Mouse (Mus musculus): ENCODE results near the gene Rbfox3.

Rbfox3 gene

DNA sequence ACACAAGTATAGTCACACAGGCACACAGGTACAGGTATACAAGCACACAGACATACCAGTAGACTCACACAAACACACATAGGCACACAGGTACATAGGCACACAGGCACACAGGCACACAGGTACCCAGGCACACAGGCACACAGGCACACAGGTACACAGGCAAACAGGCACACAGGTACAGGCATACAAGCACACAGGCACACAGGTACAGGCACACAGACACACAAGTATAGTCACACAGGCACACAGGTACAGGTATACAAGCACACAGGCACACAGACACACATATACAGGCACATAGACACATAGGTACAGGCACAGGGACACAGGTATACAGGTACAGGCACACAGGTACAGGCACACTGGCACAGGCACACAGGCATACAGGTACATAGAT lies 24.2 kb downstream of the Rbfox3 start:
- in situ Hi-C loops (cut with MboI; ENCODE audit: low pct_unique_long_range_greater_than_20kb in 1 of 2, low sequenced_read_pairs in 2 of 2, unreplicated experiment in 1 of 2) = no loop called here

- in situ Hi-C loops (cut with MboI; ENCODE audit: low pct_unique_long_range_greater_than_20kb in 1 of 2, low sequenced_read_pairs in 2 of 2, unreplicated experiment in 1 of 2) = no loop called here
Observed at GRCm38 (mm10) chr11:118886269-118886965, 25.0 kb downstream of the Rbfox3 start.

DNA sequence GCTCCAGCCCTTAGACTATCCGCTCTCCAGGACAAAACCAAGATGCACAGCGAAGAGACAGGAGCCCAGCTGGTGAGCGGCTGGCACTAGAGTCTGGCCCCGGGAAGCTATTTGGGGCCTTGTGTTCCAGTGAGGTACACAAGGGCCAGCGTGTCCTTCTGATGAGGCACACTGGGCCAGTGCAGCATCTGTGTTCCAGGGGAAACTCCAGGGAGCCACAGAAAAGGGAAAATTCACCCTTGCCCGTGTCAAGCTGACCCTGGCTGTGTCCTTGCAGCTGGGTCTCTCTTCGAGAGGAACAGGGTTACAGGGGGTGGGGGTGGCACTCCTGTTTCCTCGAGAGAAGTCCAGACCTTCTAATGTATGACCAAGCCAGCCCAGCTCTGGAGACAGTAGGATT lies 25.8 kb downstream of the Rbfox3 start:
- in situ Hi-C loops (cut with MboI; ENCODE audit: low pct_unique_long_range_greater_than_20kb in 1 of 2, low sequenced_read_pairs in 2 of 2, unreplicated experiment in 1 of 2) = no loop called here

DNA sequence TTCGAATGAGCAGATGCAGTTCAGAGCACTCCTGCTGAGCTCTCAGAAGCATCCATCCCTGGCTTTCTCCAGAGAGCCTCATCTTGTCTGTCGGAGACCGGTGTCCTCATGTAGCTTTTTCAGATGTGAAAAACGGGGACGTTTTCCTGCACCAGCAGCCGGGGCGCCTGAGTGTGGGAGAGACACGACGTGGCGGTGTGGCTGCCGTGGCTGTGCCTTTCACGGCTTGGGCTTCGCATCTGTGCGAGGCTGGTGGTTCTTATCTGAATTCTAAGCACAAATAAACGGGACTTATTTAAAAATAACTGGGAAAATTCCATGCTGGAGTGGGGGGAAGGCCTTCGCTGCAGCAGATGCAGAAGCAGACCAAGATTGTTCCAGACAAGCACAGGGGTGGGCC lies 26.3 kb downstream of the Rbfox3 start:
- in situ Hi-C loops (cut with MboI; ENCODE audit: low pct_unique_long_range_greater_than_20kb in 1 of 2, low sequenced_read_pairs in 2 of 2, unreplicated experiment in 1 of 2) = no loop called here

- in situ Hi-C loops (cut with MboI; ENCODE audit: low pct_unique_long_range_greater_than_20kb in 1 of 2, low sequenced_read_pairs in 2 of 2, unreplicated experiment in 1 of 2) = no loop called here
Observed at GRCm38 (mm10) chr11:118883143-118883542, 28.3 kb downstream of the Rbfox3 start.

GRCm38 (mm10) chr11:118881786-118882495 lies 29.5 kb downstream of the Rbfox3 start:
- in situ Hi-C loops (cut with MboI; ENCODE audit: low pct_unique_long_range_greater_than_20kb in 1 of 2, low sequenced_read_pairs in 2 of 2, unreplicated experiment in 1 of 2) = no loop called here

GRCm38 (mm10) chr11:118879466-118880150 lies 31.8 kb downstream of the Rbfox3 start:
- in situ Hi-C loops (cut with MboI; ENCODE audit: low pct_unique_long_range_greater_than_20kb in 1 of 2, low sequenced_read_pairs in 2 of 2, unreplicated experiment in 1 of 2) = no loop called here

- in situ Hi-C loops (cut with MboI; ENCODE audit: low pct_unique_long_range_greater_than_20kb in 1 of 2, low sequenced_read_pairs in 2 of 2, unreplicated experiment in 1 of 2) = no loop called here
Observed at GRCm38 (mm10) chr11:118878605-118879245, 32.7 kb downstream of the Rbfox3 start.

DNA sequence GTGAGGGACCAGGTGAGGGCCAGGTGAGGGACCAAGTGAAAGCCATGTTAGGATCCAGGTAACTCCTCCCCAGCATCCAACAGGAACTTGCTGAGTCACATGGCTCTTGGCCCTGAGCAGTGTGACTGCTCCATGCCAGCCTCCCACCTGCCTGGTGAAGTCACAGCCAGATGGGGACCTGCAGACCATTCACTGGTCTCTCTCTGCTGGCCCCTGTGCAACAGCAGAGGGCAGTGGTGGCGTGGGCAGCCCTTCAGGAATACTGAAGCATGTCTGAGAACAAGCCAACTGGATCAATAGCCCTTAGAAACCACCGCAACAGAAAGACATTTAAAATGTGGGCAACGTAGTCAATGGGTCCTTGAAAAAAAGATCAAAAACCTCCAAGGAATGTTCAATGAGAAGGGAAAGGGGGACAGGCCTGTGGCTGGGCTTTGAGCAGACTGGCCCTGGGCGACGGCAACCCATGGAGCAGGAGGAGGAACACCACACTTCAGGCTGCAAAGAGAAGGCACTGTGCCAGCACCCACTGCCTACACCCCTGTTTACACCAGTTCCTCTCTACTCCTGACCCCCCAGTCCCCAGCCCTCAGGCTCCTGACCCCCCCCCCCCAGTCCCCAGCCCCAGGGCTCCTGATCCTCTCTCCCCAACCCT lies 36.0 kb downstream of the Rbfox3 start:
- in situ Hi-C loops (cut with MboI; ENCODE audit: low pct_unique_long_range_greater_than_20kb in 1 of 2, low sequenced_read_pairs in 2 of 2, unreplicated experiment in 1 of 2) = no loop called here

DNA sequence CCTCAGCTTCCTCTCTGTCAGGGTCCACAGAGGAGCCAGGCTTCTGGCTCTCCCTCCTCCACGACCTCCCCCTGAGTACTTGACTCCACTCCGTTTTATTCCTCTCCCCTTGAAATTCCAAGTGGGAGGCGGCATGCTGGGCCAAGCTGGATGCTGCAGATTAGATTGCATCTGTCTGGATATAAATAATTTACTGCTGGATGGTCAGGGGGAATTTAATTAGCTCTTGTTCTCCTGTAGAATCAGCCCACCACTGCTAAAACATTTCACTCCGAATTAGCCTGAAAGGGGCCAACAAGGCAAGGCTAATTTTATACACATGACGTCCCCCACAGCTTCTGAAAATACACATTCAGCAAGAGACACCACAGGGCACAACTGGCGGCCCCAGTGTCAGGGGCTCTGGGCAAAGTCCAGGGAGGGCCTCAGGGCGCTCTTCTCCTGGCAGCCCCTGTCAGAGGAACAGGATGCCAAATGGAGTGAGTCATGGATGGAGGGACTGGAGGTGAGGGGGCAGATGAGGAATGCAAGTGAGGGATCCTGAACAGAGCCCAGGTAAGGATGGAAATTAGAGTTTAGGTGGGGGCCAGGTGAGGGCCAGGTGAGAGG lies 36.8 kb downstream of the Rbfox3 start:
- in situ Hi-C loops (cut with MboI; ENCODE audit: low pct_unique_long_range_greater_than_20kb in 1 of 2, low sequenced_read_pairs in 2 of 2, unreplicated experiment in 1 of 2) = no loop called here

- in situ Hi-C loops (cut with MboI; ENCODE audit: low pct_unique_long_range_greater_than_20kb in 1 of 2, low sequenced_read_pairs in 2 of 2, unreplicated experiment in 1 of 2) = no loop called here
Observed at GRCm38 (mm10) chr11:118874022-118874421, 37.4 kb downstream of the Rbfox3 start.

DNA sequence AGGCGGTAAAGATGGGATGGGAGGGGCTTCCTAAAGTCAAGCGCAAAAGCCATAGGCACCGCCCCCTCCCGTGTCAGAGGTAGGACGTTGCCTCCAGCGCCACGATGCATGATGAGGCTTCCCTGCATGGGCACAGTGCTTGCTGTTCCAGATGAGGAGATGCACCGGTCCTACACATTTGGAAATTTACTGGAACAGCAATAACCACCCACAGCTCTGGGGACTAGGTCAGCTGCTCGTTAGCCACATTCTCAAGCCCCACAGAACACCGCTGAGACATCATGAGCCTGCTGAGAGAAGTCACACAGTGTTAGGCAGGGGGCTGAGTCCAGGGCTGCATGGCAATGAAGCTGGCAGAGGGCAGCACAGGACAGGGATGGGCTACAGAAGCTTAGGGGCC lies 39.9 kb downstream of the Rbfox3 start:
- in situ Hi-C loops (cut with MboI; ENCODE audit: low pct_unique_long_range_greater_than_20kb in 1 of 2, low sequenced_read_pairs in 2 of 2, unreplicated experiment in 1 of 2) = no loop called here

DNA sequence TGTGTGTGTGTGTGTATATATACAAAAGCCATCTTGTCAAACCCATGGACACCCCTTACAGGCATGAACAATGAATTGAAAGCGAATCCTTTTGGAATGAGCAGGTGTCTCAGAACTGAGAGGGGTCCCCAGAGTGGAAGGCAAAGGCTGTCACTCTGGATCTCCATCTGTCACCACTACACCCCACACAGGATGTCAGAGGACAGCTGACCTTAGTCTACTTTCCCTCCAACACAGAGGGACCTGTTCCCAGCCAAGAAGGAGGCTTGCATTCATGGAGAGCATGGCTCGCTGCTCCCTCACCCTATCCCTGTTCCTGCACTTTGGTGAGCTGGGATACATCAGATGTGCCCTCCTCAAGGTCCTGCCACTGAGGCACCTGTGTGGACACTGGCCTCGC lies 48.0 kb downstream of the Rbfox3 start:
- in situ Hi-C loops (cut with MboI; ENCODE audit: low pct_unique_long_range_greater_than_20kb in 1 of 2, low sequenced_read_pairs in 2 of 2, unreplicated experiment in 1 of 2) = no loop called here

DNA sequence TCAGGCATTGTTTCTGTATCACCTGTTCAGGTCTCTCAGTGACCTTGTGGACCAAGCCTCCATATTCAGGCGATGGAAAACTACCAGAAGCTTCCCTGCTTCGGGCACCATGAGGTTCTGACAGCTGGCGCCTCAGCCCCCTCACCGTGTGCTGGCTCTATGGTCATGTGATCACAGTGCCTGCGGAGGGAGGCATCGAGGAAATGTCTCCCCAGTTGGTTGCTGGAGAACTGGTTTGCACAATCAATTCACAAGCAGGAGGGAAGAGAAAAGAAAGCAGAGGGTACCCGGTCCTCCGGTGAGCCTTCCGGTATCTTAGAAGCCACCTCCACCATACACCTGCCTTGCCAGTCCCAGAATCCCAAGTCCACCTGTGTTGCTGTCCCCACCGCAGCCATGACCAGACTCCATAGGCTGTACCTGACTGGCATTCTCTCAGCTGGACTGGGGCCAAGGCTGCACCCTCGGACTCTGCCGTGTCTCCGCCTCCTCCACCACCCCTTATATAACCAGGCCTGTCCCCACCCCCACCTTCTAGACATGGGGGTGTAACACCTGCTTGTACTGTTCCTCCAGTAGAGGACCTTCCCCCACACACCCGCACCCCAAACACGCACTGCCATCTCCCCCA lies 49.5 kb downstream of the Rbfox3 start:
- in situ Hi-C loops (cut with MboI; ENCODE audit: low pct_unique_long_range_greater_than_20kb in 1 of 2, low sequenced_read_pairs in 2 of 2, unreplicated experiment in 1 of 2) = no loop called here

DNA sequence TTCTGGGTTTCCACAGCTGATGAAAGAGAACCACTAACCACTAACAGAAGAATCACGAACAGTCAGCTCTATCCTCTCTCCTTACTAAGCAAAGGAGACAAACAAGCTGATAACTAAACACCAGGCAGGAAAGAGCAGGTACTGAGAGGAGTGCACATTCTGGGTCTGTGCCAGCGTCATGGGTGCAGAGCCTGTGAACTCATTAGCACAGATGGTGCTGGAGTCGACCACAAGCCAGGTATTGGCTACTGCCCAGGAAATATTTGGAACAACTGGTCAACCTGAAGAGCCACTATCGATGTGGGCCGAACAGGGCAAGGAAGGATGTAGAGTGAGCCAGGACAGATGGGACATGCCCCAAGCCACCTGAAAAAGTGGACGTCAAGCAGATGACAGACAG lies 50.2 kb downstream of the Rbfox3 start:
- in situ Hi-C loops (cut with MboI; ENCODE audit: low pct_unique_long_range_greater_than_20kb in 1 of 2, low sequenced_read_pairs in 2 of 2, unreplicated experiment in 1 of 2) = no loop called here

GRCm38 (mm10) chr11:118860812-118861211 lies 50.6 kb downstream of the Rbfox3 start:
- in situ Hi-C loops (cut with MboI; ENCODE audit: low pct_unique_long_range_greater_than_20kb in 1 of 2, low sequenced_read_pairs in 2 of 2, unreplicated experiment in 1 of 2) = no loop called here

GRCm38 (mm10) chr11:118859839-118860238 lies 51.6 kb downstream of the Rbfox3 start:
- in situ Hi-C loops (cut with MboI; ENCODE audit: low pct_unique_long_range_greater_than_20kb in 1 of 2, low sequenced_read_pairs in 2 of 2, unreplicated experiment in 1 of 2) = no loop called here

- in situ Hi-C loops (cut with MboI; ENCODE audit: low pct_unique_long_range_greater_than_20kb in 1 of 2, low sequenced_read_pairs in 2 of 2, unreplicated experiment in 1 of 2) = no loop called here
Observed at GRCm38 (mm10) chr11:118858305-118858704, 53.1 kb downstream of the Rbfox3 start.
